Mouse (Mus musculus): ENCODE data around the gene Dchs1.

- TF ChIP-seq CTCF (IDR thresholded peaks at IDR 0.05; ENCODE audit: low read depth, low read length) (no peak), POLR2A (IDR thresholded peaks at IDR 0.05; ENCODE audit: extremely low read depth, insufficient read depth, low read length) (no peak)
Observed at GRCm38 (mm10) chr7:105762517-105763270, 24.8 kb downstream of the Dchs1 start.

Measured in liver, adult 2 months (tissue).